Mouse (Mus musculus): ENCODE results near the gene Hyal1. TPM values are rescaled to one million over a fixed set of nuclear protein-coding genes. Genes with fewer than 3 reads are reported as not detected.

Gene Hyal1
- total and polyA plus RNA-seq, 2 experiments = 33.2 to 43.4 TPM

GRCm38 (mm10) chr9:107615035-107615434 lies 38.3 kb downstream of the Hyal1 start:
- DNase-seq (ENCODE audit: extremely low read depth, low read depth, low spot score) = no peak
- 88% methylated on average over 4 of the region's 4 CpGs for WGBS
- Histone ChIP-seq H3K36me3 (ENCODE audit: control insufficient read depth, insufficient read depth, low read length) (no peaks in the 10 kb centered on the region; the same call in 1 of the 2 replicates), H3K27ac (replicated peaks; ENCODE audit: insufficient read depth, low read depth, low read length) (no peak overlapping the region), H3K4me1 (ENCODE audit: control insufficient read depth, insufficient read depth, low read length) (peaks cover 17% of the 10 kb centered on the region), H3K79me2 (ENCODE audit: control insufficient read depth, insufficient read depth, low read length) (no peaks in the 10 kb centered on the region), H3K27me3 (ENCODE audit: control insufficient read depth, insufficient read depth, low read length) (no peaks in the 10 kb centered on the region), H3K4me3 (ENCODE audit: insufficient read depth, low read depth, low read length) (no peak overlapping the region), H3K9ac (ENCODE audit: low read depth, low read length) (no peak overlapping the region)
- TF ChIP-seq CTCF (IDR thresholded peaks at IDR 0.05; ENCODE audit: low read depth, low read length) (no peak), POLR2A (IDR thresholded peaks at IDR 0.05; ENCODE audit: extremely low read depth, insufficient read depth, low read length) (no peak)

GRCm38 (mm10) chr9:107617461-107617860 lies 40.7 kb downstream of the Hyal1 start:
- Histone ChIP-seq H3K27me3 (ENCODE audit: control insufficient read depth, insufficient read depth, low read length) (no peaks in the 10 kb centered on the region), H3K4me1 (ENCODE audit: control insufficient read depth, insufficient read depth, low read length) (peaks cover 17% of the 10 kb centered on the region), H3K27ac (replicated peaks; ENCODE audit: insufficient read depth, low read depth, low read length) (no peak overlapping the region), H3K9ac (ENCODE audit: low read depth, low read length) (no peak overlapping the region), H3K79me2 (ENCODE audit: control insufficient read depth, insufficient read depth, low read length) (no peaks in the 10 kb centered on the region), H3K36me3 (ENCODE audit: control insufficient read depth, insufficient read depth, low read length) (no peaks in the 10 kb centered on the region; the same call in 1 of the 2 replicates), H3K4me3 (ENCODE audit: insufficient read depth, low read depth, low read length) (no peak overlapping the region)
- WGBS = 76% methylated on average over 2 of the region's 2 CpGs
- DNase-seq (ENCODE audit: extremely low read depth, low read depth, low spot score) = no peak
- TF ChIP-seq POLR2A (IDR thresholded peaks at IDR 0.05; ENCODE audit: extremely low read depth, insufficient read depth, low read length) = no peak
- TF ChIP-seq CTCF (IDR thresholded peaks at IDR 0.05; ENCODE audit: low read depth, low read length) = no peak

- no peak for DNase-seq (ENCODE audit: extremely low read depth, low read depth, low spot score)
- Histone ChIP-seq H3K79me2 (ENCODE audit: control insufficient read depth, insufficient read depth, low read length) (no peaks in the 10 kb centered on the region), H3K27me3 (ENCODE audit: control insufficient read depth, insufficient read depth, low read length) (no peaks in the 10 kb centered on the region), H3K4me1 (ENCODE audit: control insufficient read depth, insufficient read depth, low read length) (peaks cover 17% of the 10 kb centered on the region), H3K4me3 (ENCODE audit: insufficient read depth, low read depth, low read length) (no peak overlapping the region), H3K27ac (replicated peaks; ENCODE audit: insufficient read depth, low read depth, low read length) (peak overlapping the region; percentile 83), H3K36me3 (ENCODE audit: control insufficient read depth, insufficient read depth, low read length) (no peaks in the 10 kb centered on the region; the same call in 1 of the 2 replicates), H3K9ac (ENCODE audit: low read depth, low read length) (no peak overlapping the region)
- WGBS = 78% methylated on average over 6 of the region's 6 CpGs
- no peak for TF ChIP-seq CTCF (IDR thresholded peaks at IDR 0.05; ENCODE audit: low read depth, low read length)
These were observed 41.4 kb downstream of the Hyal1 start for GRCm38 (mm10) chr9:107618098-107618497.

GRCm38 (mm10) chr9:107618778-107619545 lies 42.2 kb downstream of the Hyal1 start:
- Histone ChIP-seq H3K27ac (replicated peaks; ENCODE audit: insufficient read depth, low read depth, low read length) (peak overlapping the region; percentile 83), H3K4me1 (ENCODE audit: control insufficient read depth, insufficient read depth, low read length) (peaks cover 17% of the 10 kb centered on the region), H3K9ac (ENCODE audit: low read depth, low read length) (peak overlapping the region; percentile 56)

GRCm38 (mm10) chr9:107619546-107619879 lies 42.8 kb downstream of the Hyal1 start:
- TF ChIP-seq POLR2A (IDR thresholded peaks at IDR 0.05; ENCODE audit: extremely low read depth, insufficient read depth, low read length) = no peak
- no peak for TF ChIP-seq CTCF (IDR thresholded peaks at IDR 0.05; ENCODE audit: low read depth, low read length)
- Histone ChIP-seq H3K4me3 (ENCODE audit: insufficient read depth, low read depth, low read length) (no peak overlapping the region), H3K27me3 (ENCODE audit: control insufficient read depth, insufficient read depth, low read length) (no peaks in the 10 kb centered on the region), H3K4me1 (ENCODE audit: control insufficient read depth, insufficient read depth, low read length) (peaks cover 21% of the 10 kb centered on the region), H3K9ac (ENCODE audit: low read depth, low read length) (no peak overlapping the region), H3K79me2 (ENCODE audit: control insufficient read depth, insufficient read depth, low read length) (peaks cover 11% of the 10 kb centered on the region; the same call in 1 of the 2 replicates), H3K36me3 (ENCODE audit: control insufficient read depth, insufficient read depth, low read length) (no peaks in the 10 kb centered on the region; the same call in 1 of the 2 replicates), H3K27ac (replicated peaks; ENCODE audit: insufficient read depth, low read depth, low read length) (peak overlapping the region; percentile 55)
- 56% methylated on average over 13 of the region's 13 CpGs for WGBS
- DNase-seq (ENCODE audit: extremely low read depth, low read depth, low spot score) = no peak

More at GRCm38 (mm10) chr9:107618778-107619545, 42.2 kb downstream of the Hyal1 start:
- peak; percentile 86 for DNase-seq (ENCODE audit: extremely low read depth, low read depth, low spot score)
- WGBS = 10% methylated on average over 13 of the region's 13 CpGs
- H3K36me3 ChIP-seq (ENCODE audit: control insufficient read depth, insufficient read depth, low read length) = no peaks in the 10 kb centered on the region; the same call in 1 of the 2 replicates
- no peak overlapping the region for H3K4me3 ChIP-seq (ENCODE audit: insufficient read depth, low read depth, low read length)
- no peak for TF ChIP-seq CTCF (IDR thresholded peaks at IDR 0.05; ENCODE audit: low read depth, low read length)
- H3K27me3 ChIP-seq (ENCODE audit: control insufficient read depth, insufficient read depth, low read length) = no peaks in the 10 kb centered on the region
- peaks cover 7% of the 10 kb centered on the region; the same call in 1 of the 2 replicates for H3K79me2 ChIP-seq (ENCODE audit: control insufficient read depth, insufficient read depth, low read length)

GRCm38 (mm10) chr9:107620954-107621353 lies 44.2 kb downstream of the Hyal1 start:
- Histone ChIP-seq H3K27ac (replicated peaks; ENCODE audit: insufficient read depth, low read depth, low read length) (no peak overlapping the region), H3K36me3 (ENCODE audit: control insufficient read depth, insufficient read depth, low read length) (no peaks in the 10 kb centered on the region; the same call in 1 of the 2 replicates), H3K27me3 (ENCODE audit: control insufficient read depth, insufficient read depth, low read length) (no peaks in the 10 kb centered on the region), H3K4me1 (ENCODE audit: control insufficient read depth, insufficient read depth, low read length) (peaks cover 24% of the 10 kb centered on the region), H3K79me2 (ENCODE audit: control insufficient read depth, insufficient read depth, low read length) (peaks cover 24% of the 10 kb centered on the region), H3K9ac (ENCODE audit: low read depth, low read length) (no peak overlapping the region), H3K4me3 (ENCODE audit: insufficient read depth, low read depth, low read length) (no peak overlapping the region)
- DNase-seq (ENCODE audit: extremely low read depth, low read depth, low spot score) = no peak
- TF ChIP-seq POLR2A (IDR thresholded peaks at IDR 0.05; ENCODE audit: extremely low read depth, insufficient read depth, low read length) (no peak), CTCF (IDR thresholded peaks at IDR 0.05; ENCODE audit: low read depth, low read length) (no peak)

Data from liver, adult 2 months (tissue).